Mouse (Mus musculus) embryonic facial prominence, embryonic 10.5 days (tissue): ENCODE measurements at regions not wholly inside any gene's neighbourhood (a gene's known extent, or its start where the extent isn't known, plus 50 kb on each side); places are given as distances from the start of the nearest gene placed in this dataset.

Experiments used
- DNase-seq: peaks from one replicate; pipeline ENCODE4 v3.0.0-alpha.2; 2017; ENCODE audit warnings: low spot score
- H3K27ac ChIP-seq: fragments of 300-500 bp; sonication (generic); replicated peaks from 2 replicates; pipeline ENCODE4 v1.5.1; 2016; ENCODE audit warnings: mild to moderate bottlenecking
- H3K27me3 ChIP-seq: fragments of 300-500 bp; sonication (generic); replicated peaks from 2 replicates; pipeline ENCODE4 v1.6.1; 2016; ENCODE audit warnings: low read depth, mild to moderate bottlenecking; ENCODE audit not compliant: poor library complexity, severe bottlenecking
- H3K36me3 ChIP-seq: fragments of 300-500 bp; sonication (generic); replicated peaks from 2 replicates; pipeline ENCODE4 v1.6.1; 2016; ENCODE audit warnings: mild to moderate bottlenecking, moderate library complexity
- H3K4me1 ChIP-seq: fragments of 300-500 bp; sonication (generic); 2 replicates; pipeline ENCODE4 v1.6.1; 2016
- H3K4me3 ChIP-seq: fragments of 300-500 bp; sonication (generic); 2 replicates; pipeline ENCODE4 v1.5.1; 2016; ENCODE audit warnings: mild to moderate bottlenecking, moderate library complexity
- H3K9me3 ChIP-seq: fragments of 300-500 bp; sonication (generic); 2 replicates; pipeline ENCODE4 v1.6.1; 2016; ENCODE audit warnings: mild to moderate bottlenecking
- WGBS: fragments of 180-500 bp; shearing (Covaris S2); methylation state at CpG from one replicate; pipeline ENCODE4 v1.1.7; 2016; 5-methylcytosine and 5-hydroxymethylcytosine counted together

DNA sequence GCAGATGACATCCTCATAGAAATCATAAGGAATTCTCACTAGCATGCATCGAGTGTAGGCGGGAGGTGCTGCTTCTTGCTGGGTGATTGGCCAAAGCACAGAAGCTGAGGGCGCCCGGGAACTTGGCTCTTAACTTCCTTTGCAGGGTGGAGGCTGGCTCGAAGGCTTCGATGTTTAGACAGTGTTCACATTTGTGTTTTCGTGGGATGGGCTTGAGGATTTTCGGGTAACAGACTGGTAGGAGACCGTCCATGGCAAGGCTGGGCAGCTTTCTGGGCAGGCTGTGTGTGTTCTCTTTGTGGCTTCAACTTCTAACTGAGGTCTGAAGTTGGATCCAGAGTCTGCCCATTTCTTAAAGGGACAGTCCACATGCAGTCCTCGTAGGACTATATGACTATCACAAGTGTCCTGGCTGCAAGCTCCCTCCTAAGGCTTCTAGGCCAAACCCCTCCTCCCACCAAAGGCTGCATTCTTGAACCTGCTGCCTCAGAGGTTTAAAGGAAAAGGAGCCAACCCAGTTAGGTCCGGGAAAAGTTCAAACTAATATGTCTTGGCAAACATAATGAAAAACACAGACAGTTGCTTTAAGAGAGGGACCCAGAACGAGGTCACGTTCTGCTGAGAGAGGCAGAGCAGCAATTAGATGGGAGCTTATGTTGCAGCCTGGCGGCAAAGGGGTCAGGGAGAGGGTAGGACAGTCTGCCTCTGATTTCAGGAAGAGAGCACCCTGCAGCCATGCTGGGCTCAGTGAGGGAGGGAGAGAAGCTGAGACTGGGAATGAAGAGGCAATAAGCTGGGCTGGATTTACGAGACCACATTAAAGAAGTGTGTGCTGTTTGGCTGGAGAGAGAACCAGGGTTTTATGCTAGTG is 98.2 kb upstream of the Neo1 start:
- Histone ChIP-seq H3K27me3 (0 out of 2 replicates have a peak, but pooled peaks cover 3% of the 10 kb centered on the region), H3K4me1 (peaks cover 28% of the 10 kb centered on the region), H3K9me3 (no peaks in the 10 kb centered on the region), H3K36me3 (no peaks in the 10 kb centered on the region), H3K4me3 (peak overlapping the region; percentile 24; the same call in 1 of the 2 replicates), H3K27ac (peak overlapping the region; percentile 86)
- peak; percentile 80 for DNase-seq
- WGBS, result 31% methylated on average over 15 of the region's 15 CpGs

DNA sequence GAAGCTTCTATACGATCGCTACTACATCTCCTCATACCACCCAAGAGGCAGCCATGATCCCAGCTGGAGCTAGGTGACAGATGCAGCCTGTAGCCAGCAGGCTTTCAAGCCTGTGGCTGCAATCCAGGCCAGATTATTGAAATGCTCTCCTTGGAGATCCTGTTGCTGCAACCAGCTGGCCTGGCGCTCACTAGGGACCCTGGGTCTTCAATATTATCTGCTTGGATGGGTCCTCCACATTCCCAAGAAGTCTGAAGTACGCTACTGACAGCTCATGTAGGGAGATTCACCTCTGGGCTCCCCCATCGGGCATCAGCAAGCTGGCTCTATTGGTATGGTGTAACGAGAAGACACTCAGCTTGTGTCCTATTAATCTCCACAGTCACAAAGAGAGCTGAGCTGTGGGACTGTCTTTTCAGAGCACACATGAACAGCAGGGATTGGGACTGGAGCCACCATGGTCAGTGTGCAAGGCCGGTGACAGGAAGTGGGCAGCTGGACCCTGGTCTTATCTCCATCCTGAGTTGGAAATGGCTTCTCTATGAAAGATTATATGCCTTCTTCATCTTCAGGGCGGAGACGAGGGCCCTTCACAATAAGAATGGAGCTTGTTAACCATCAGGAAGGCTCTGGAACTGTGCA is 93.6 kb upstream of the Neo1 start:
- peaks cover 21% of the 10 kb centered on the region for H3K4me1 ChIP-seq
- H3K27me3 ChIP-seq, result 0 out of 2 replicates have a peak, but pooled peaks cover 3% of the 10 kb centered on the region
- DNase-seq, result no peak
- H3K4me3 ChIP-seq, result no peak overlapping the region
- H3K9me3 ChIP-seq, result no peaks in the 10 kb centered on the region
- H3K27ac ChIP-seq, result no peak overlapping the region
- 86% methylated on average over 9 of the region's 9 CpGs for WGBS
- no peaks in the 10 kb centered on the region for H3K36me3 ChIP-seq

DNA sequence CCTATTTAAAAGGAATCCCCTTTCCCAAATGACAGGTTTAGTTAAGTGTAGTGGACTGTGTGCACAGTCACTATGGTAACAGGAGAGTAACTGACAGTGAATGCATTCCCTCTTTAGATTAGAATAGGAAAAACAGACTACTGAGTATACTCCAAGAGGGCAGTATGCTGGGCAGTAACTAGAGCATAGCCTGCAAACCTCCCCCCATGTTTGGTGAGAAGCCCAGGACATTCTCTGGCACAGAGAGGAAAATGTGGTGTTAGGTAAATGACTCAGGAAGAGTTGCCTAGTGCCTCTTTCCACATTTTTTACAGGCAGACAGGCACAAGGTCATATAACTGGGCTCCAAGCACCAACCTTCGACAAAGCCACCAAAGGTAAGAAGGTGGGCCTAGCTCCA is 93.0 kb upstream of the Neo1 start:
- Histone ChIP-seq H3K36me3 (no peaks in the 10 kb centered on the region), H3K27me3 (0 out of 2 replicates have a peak, but pooled peaks cover 3% of the 10 kb centered on the region), H3K9me3 (no peaks in the 10 kb centered on the region), H3K27ac (no peak overlapping the region), H3K4me1 (peaks cover 15% of the 10 kb centered on the region), H3K4me3 (no peak overlapping the region)
- 85% methylated on average over 1 of the region's 1 CpGs for WGBS
- no peak for DNase-seq

DNA sequence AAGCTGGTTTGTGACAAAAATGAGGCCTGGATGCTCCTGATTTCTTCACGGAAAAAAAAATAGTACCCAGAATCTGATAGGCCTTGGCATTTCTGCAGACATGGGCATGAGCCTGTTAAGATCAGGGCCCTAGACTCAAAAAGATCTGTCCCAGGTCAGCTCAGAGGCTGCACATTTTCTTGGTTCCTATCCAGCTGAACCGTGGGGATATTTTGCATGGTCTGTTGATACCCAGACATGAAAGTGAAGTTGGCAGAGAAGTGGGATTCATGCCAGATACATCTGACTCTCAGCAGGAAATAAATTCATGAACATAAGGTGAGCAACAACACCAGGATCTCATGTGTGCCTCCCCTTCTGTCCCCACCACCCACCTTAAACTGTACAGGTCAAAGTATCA is 91.8 kb upstream of the Neo1 start:
- Histone ChIP-seq H3K27me3 (0 out of 2 replicates have a peak, but pooled peaks cover 3% of the 10 kb centered on the region), H3K27ac (no peak overlapping the region), H3K36me3 (no peaks in the 10 kb centered on the region), H3K4me3 (no peak overlapping the region), H3K4me1 (peaks cover 3% of the 10 kb centered on the region; the same call in 1 of the 2 replicates), H3K9me3 (no peaks in the 10 kb centered on the region)
- no peak for DNase-seq
- 90% methylated on average over 2 of the region's 2 CpGs for WGBS

DNA sequence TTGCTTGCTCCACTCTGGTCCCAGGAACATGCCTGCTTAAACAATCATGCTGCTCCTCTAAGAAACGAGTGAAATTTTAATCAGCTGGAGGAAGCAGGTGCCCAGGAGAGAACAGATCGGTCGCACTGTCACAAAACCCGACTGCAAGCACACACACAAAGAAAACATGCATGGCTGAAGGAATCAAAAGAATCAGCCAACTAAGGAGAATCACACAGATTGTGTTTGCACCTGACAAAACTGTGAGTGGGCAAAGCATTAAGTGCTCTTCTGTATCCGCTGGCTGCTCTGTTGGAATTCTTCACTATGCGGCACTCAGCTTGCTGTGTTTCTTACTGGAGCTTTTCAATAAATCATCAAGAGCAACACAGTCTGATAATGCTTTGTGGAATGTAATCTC is 89.6 kb upstream of the Neo1 start:
- 0 out of 2 replicates have a peak, but pooled peaks cover 3% of the 10 kb centered on the region for H3K27me3 ChIP-seq

DNA sequence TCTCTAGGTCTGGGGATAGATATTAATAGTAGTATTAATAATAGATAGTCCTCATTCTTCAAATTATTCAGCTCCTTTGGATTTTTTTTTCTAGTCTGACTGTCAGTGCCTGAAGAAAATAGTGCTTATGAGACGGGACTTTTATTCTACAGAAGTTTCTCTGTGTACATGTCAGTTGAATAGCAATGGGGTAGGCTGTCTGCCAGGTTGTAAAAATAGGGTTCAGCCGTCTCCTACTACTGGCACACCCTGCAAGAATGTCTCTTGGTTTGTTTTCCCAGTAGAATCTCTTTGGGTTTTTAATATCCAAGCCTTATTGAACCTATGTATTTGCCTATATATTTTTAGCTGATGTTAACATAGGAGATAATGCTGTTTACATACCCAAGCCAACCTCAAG is 80.3 kb upstream of the Neo1 start:
- H3K27ac ChIP-seq, result no peak overlapping the region
- peaks cover 15% of the 10 kb centered on the region; the same call in 1 of the 2 replicates for H3K4me1 ChIP-seq
- no peaks in the 10 kb centered on the region for H3K36me3 ChIP-seq
- H3K9me3 ChIP-seq, result no peaks in the 10 kb centered on the region
- H3K4me3 ChIP-seq, result no peak overlapping the region
- 79% methylated on average over 2 of the region's 2 CpGs for WGBS
- no peak for DNase-seq
- no peaks in the 10 kb centered on the region for H3K27me3 ChIP-seq

More for the DNA sequence above, 89.6 kb upstream of the Neo1 start:
- no peak overlapping the region for H3K4me3 ChIP-seq
- no peaks in the 10 kb centered on the region for H3K4me1 ChIP-seq
- no peak overlapping the region for H3K27ac ChIP-seq
- H3K9me3 ChIP-seq, result no peaks in the 10 kb centered on the region
- WGBS, result 89% methylated on average over 6 of the region's 6 CpGs
- H3K36me3 ChIP-seq, result no peaks in the 10 kb centered on the region
- no peak for DNase-seq

DNA sequence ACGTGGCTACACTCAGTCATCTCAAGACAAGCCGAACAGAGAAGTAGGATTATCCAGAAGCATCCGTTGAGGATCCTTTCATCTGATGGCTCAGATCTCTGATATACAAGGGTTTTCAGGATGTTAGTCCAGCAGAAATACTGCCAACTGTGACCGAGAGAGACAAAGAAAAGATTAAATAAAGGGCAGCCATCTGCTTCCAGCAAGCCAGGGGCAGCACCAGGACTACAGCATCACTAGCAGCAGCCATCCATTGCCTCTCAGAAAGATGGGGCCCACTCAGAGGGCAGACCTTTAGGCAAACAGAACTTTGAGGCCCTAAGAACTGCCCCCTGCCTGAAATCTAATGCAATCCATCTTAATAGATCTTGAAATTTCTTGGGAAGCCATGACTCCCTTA is 77.6 kb upstream of the Neo1 start:
- WGBS, result 78% methylated on average over 4 of the region's 4 CpGs
- peaks cover 15% of the 10 kb centered on the region; the same call in 1 of the 2 replicates for H3K4me1 ChIP-seq
- no peaks in the 10 kb centered on the region for H3K36me3 ChIP-seq
- no peak for DNase-seq
- no peaks in the 10 kb centered on the region for H3K27me3 ChIP-seq
- no peak overlapping the region for H3K4me3 ChIP-seq
- H3K9me3 ChIP-seq, result no peaks in the 10 kb centered on the region
- H3K27ac ChIP-seq, result no peak overlapping the region

DNA sequence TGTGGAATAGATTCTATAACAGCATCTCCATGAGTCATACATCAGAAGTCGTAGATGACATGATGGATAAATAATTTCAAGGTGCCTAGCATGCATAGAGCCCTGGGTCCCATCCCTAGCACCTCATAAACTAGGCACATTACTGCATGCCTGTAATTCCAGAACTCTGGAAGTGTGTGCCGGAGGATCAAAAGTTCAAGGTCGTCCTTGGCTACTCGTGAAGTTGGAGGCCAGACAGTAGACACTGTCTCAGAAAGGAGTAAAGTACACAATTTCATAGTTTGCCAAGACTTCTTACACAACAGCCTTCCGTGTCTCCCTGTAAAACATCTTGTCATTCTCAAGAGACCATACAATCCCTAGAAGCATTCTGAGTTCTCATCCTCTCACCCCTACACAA is 63.5 kb upstream of the Neo1 start:
- Histone ChIP-seq H3K27ac (no peak overlapping the region), H3K4me3 (no peak overlapping the region), H3K36me3 (no peaks in the 10 kb centered on the region), H3K27me3 (no peaks in the 10 kb centered on the region), H3K9me3 (no peaks in the 10 kb centered on the region), H3K4me1 (peaks cover 15% of the 10 kb centered on the region)
- no peak for DNase-seq
- WGBS, result 87% methylated on average over 5 of the region's 5 CpGs

DNA sequence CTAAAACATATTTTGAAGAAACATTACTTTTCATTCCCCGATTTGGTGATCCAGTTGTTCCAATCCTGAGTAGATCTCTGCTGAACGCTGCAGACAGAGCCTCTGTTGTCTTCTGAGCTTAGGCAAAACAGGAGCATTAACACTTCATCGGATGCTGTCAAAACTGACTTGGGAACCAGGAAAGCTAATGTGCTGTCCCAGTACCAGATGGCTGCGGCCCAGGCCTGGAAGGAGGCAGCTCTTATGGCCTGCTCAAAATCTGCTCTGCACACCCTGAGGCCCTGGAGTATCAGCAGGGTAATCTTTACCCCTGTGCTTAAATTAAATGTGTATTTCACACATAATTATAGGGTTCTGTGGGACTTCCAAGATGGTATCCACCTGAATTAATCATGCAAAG is 61.3 kb upstream of the Neo1 start:
- Histone ChIP-seq H3K27me3 (no peaks in the 10 kb centered on the region), H3K9me3 (no peaks in the 10 kb centered on the region), H3K36me3 (no peaks in the 10 kb centered on the region), H3K4me3 (no peak overlapping the region), H3K27ac (no peak overlapping the region), H3K4me1 (peaks cover 15% of the 10 kb centered on the region)
- no peak for DNase-seq
- 49% methylated on average over 4 of the region's 4 CpGs for WGBS

DNA sequence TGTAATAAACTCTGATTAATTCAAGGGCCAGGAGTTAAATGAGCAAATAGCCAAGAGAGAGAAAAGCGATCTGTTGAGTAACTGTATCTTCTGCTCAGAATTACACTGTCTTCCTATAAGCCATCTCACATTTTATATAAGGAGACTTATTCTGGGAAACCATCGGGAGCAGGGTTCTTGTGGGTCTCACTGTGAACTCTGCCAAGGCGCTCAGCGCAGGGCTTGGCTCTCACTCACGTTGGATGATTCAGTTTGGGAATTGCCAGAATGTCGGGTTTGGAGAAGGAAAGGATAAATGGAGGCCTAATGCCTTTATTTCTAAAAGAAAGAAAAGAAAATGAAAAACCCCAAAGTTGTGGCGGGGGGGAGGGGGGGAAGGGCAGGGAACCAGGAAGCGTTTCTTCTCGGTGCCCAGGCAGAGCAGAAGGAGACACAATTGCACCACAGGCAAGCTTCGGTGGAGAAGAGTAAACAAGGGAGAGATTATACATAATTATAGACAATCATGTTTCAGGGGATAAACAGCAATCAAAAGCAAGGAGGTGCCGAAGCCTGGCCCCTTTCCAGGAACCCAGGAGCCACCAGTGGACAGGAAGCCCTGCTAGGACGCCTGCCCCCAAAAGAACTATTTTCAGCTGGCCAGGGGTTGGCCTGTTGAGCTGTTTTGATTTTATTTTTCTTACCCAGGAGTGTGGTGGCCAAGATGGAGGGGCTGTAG is 60.5 kb upstream of the Neo1 start:
- WGBS, result 57% methylated on average over 12 of the region's 12 CpGs
- no peak for DNase-seq

DNA sequence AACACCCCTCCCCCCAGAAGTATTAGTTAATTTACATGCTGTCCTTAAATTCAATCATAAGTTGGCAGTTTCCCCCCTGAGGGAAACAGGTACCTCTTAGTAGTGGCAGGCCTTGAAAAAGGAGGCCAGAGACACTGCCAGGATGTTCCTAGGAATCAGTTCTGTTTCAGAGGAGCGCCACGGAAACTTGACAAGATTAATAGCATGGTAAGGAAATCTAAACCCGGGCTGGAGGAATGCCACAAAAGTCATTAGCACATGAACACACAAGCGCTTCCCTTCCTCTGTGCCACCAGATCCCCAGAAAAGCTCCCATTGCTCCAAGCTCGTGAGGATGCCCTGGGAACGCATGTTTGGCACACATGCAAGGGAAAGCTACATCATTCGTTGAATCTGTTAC is 59.4 kb upstream of the Neo1 start:
- Histone ChIP-seq H3K4me3 (no peak overlapping the region), H3K27me3 (no peaks in the 10 kb centered on the region), H3K4me1 (peaks cover 15% of the 10 kb centered on the region), H3K9me3 (no peaks in the 10 kb centered on the region), H3K27ac (no peak overlapping the region), H3K36me3 (no peaks in the 10 kb centered on the region)
- 84% methylated on average over 7 of the region's 7 CpGs for WGBS
- DNase-seq, result no peak

More for the DNA sequence above, 60.5 kb upstream of the Neo1 start:
- H3K27me3 ChIP-seq, result no peaks in the 10 kb centered on the region
- H3K36me3 ChIP-seq, result no peaks in the 10 kb centered on the region
- H3K4me3 ChIP-seq, result no peak overlapping the region
- H3K9me3 ChIP-seq, result no peaks in the 10 kb centered on the region
- H3K27ac ChIP-seq, result no peak overlapping the region
- H3K4me1 ChIP-seq, result peaks cover 15% of the 10 kb centered on the region

DNA sequence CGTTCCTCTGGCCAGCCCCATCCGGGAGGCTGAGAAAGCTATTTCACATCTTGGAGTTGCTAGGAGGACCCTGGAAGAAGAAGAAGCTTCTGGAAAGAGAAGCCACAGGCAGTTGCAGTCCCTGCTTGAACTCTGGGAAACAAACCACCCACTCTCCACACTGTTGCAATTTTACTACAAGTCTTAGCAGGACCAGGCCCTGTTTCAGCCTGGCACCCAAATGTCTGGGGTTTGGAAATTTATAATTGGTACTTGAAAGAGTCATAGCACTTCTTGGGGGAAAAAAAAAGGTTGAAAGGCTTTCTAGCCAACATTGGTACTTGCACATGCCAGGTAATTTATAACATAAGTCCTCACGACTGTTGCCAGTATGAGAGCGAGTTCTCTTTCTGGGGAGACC is 57.9 kb upstream of the Neo1 start:
- DNase-seq, result no peak
- H3K36me3 ChIP-seq, result no peaks in the 10 kb centered on the region
- no peaks in the 10 kb centered on the region for H3K27me3 ChIP-seq
- no peak overlapping the region for H3K4me3 ChIP-seq
- H3K9me3 ChIP-seq, result no peaks in the 10 kb centered on the region
- H3K27ac ChIP-seq, result no peak overlapping the region
- 81% methylated on average over 4 of the region's 4 CpGs for WGBS
- peaks cover 15% of the 10 kb centered on the region for H3K4me1 ChIP-seq
